Comparison of ENCODE assay signal across 18 mouse cellular contexts in the genomic region with DNA sequence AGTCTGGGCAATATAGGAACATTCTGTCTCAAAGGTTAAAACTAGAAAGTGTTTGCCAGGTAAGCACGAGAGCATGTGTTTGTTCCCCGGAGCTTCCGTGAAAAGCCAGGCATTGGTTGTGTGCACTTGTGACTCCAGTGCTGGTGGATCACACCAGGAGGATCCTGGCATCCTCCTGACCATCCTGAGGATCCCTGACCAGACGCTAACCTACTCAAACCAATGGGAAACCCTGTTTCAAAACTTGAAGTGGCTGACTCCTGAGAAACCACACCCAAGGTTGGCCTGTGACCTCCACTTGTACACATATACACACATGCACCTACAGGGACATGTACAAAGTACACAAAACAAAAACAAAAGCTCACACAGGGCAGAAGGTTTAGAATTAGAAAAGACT. TPM values are rescaled to one million over a fixed set of nuclear protein-coding genes. Genes with fewer than 3 reads are reported as not detected.
"Had no signal": no experiment of that assay in that cellular context is flagged by ENCODE, and none has a peak within 500 bp of the region (broad histone marks: within the 10 kb centered on the region; RNA-seq: fewer than 3 reads in every experiment).

No protein-coding gene starts in this region.

- H3K36me3 ChIP-seq: liver, embryonic 15.5 days; lung, embryonic 15.5 days; midbrain, embryonic 15.5 days had no signal

- H3K9ac ChIP-seq: liver, embryonic 15.5 days; lung, embryonic 15.5 days; midbrain, embryonic 15.5 days; neural tube, embryonic 13.5 days had no signal

- H3K27ac ChIP-seq: kidney, postnatal 0 days; limb, embryonic 10.5 days; lung, embryonic 15.5 days; macrophage; midbrain, embryonic 15.5 days; neural tube, embryonic 13.5 days had no signal

- H3K9me3 ChIP-seq: limb, embryonic 10.5 days; liver, embryonic 15.5 days; lung, embryonic 15.5 days; megakaryocyte, embryonic 14.5 days; midbrain, embryonic 15.5 days; neural tube, embryonic 13.5 days had no signal

- DNase-seq: kidney, adult 11 months; kidney, adult 9 months; kidney, postnatal 4 days; lung, postnatal 14 days; retina, postnatal 1 day; right cerebral cortex, postnatal 14 days; thymus, adult 2 months; thymus, postnatal 36 days had no signal

- ATAC-seq: midbrain, embryonic 15.5 days had no signal

- H3K4me3 ChIP-seq: limb, embryonic 10.5 days; liver, embryonic 15.5 days; lung, embryonic 15.5 days; megakaryocyte, embryonic 14.5 days; midbrain, embryonic 15.5 days; neural tube, embryonic 13.5 days had no signal

- H3K4me2 ChIP-seq: liver, embryonic 15.5 days; lung, embryonic 15.5 days; midbrain, embryonic 11.5 days; midbrain, embryonic 15.5 days; neural tube, embryonic 13.5 days had no signal

- H3K27me3 ChIP-seq: lung, embryonic 15.5 days; midbrain, embryonic 15.5 days; neural tube, embryonic 13.5 days had no signal

RNA-seq across cellular contexts. Expression of gene Gpt2, which starts 4.4 kb away (rescaled TPM):
- total RNA-seq: monocyte, adult 5-6 weeks had no signal
